Mouse (Mus musculus) regulatory T cell (primary cell): ENCODE data around the gene Ssc4d.

ENCODE experiments used
- in situ Hi-C: fragments of 300-600 bp; cut with MboI, MseI; formaldehyde crosslinking; loops from one replicate; pipeline ENCODE4 v1.15.1; 2025; ENCODE audit warnings: high pct_unique_total_duplicates

Ssc4d gene

DNA sequence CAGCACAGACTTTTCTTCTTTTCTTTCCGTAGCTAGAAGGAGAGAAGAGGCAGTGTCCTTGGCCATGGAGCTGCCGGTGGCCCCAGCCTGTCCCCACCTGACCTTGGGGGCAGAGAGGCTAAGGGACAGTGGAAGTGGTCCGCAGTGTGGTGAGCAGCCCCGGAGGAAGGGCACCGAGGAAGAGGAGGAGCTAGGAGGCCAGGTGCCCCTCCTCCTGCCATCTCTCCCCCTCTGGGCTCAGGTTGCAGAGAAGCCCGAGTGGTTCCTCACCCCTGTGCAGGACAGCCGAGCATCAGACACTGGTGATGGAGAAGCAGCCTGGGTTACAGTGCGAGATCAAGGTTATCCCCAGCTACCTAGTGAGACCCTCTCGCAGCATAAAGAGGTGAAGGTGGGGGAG is at the start of gene Ssc4d:
Ssc4d (minus strand) TSS at position 167 of the 400 bp plus-strand sequence.
- in situ Hi-C loops, result no loop called here

DNA sequence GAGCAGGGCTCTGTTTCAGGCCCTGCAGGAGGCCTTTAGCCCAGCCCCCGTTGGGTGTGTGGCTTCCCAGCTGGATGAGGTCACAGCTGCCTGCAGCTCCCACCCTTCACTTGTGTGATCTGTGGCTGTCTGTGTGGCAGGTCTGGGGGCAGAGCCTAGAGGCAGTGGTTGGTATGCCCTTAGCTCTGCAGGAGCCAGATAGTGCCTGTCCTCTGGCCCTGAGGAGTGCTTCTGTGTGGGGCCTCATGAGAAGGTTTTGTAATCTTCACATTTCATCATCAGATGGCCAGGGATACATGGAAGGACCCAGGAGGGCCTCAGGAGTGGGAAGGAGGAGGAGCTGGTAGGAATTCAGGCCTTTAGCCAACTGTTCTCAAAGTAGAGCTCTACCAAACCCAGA is 45.6 kb upstream of the Ssc4d start:
- in situ Hi-C loops, result no loop called here

DNA sequence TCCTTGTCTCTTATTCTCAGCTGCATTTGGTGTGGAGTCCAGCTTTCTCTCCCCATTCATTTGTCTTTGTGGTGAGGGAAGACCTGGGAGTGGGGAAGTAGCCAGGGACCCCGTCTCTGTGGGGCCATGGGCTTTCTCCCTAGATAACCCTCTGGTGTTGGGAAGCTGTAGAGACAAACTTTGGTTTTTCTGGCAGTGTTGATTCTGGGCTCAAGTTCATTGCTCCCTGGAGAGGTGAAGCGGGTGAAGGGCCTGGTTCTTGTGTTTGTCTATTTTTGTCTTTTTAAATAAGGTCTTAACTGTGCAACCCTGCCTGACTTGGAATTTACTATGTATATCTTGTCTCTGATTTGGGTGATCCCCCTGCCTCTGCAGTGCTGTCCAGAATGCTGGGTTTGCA is 44.4 kb upstream of the Ssc4d start:
- in situ Hi-C loops, result no loop called here

DNA sequence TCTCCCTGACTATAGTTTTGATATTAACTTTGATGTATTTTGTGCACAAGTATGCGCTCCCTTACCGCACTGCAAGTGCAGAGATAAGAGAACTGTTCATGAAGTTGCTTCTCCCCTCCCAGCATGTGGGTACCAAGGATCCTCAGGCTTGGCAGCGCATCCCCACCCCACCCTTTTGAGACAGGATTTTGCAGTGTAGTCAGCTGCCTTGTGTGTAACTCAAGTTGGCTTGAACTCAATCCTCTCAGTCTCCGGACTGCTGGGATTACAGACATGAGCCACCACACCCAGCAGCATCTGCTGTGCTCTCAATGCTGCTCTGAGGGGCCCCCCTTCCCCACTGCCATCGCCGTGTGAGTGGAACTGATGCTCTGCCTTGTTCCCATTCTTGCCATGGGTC is 42.9 kb upstream of the Ssc4d start:
- in situ Hi-C loops, result no loop called here

DNA sequence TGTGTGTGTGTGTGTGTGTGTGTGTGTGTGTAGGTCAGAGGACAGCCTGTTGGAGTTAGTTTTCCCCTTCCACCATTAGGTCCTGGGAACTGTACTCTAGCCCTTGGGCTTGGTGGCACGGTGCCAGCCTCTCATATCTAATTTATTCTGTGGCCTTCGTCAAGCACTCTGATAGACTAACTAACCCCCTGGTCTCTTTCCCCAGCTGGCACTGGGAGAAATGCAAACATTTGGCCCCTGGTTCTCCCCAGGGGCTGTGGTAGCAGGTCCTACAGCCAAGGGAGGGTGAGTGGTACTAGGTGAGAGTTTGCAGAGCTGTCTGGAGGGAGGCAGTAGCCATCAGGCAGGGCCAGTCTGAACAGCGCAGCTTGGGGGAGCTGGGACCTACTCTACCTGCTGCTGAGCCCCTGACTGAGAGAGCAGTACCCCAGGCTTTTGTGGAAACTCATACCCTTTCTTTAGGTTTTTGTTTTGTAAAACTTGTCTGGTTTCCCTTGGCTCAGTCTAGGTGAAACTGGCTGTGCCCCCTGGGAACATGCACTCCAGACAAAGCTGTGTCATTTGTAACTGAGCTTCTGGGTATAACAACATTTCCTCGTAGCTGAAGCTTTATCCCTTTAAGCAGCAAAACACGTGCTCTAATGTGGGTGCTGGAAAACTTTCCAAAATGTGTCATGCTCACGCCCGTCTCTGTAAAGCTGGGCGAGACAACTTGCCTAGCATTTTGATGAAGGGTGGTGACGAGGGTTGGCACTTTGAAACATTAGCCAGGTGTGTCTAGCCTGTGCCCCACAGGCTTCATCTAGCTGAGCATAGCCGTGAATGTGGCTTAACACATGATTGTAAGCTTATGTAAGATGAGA is 41.9 kb upstream of the Ssc4d start:
- in situ Hi-C loops, result no loop called here

DNA sequence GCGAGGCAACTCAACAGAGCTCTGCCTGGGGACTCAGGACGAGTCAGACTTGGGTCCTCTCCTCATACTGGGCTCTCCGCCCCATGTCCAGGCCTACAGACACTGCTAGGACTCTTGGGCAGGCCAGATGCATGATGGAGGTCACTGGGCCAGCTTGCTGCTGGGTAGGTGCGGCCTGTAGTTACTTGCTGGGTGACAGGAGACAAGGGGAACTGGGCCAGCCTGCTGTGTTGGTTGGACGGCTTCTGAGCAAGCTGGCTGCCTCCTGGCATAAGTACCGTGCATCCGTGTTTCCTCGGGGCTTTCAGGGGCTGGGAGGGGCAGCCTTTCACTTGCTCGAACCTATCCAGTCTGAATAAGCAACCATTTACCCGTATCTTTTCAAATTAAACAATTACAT is 41.3 kb upstream of the Ssc4d start:
- in situ Hi-C loops, result no loop called here

DNA sequence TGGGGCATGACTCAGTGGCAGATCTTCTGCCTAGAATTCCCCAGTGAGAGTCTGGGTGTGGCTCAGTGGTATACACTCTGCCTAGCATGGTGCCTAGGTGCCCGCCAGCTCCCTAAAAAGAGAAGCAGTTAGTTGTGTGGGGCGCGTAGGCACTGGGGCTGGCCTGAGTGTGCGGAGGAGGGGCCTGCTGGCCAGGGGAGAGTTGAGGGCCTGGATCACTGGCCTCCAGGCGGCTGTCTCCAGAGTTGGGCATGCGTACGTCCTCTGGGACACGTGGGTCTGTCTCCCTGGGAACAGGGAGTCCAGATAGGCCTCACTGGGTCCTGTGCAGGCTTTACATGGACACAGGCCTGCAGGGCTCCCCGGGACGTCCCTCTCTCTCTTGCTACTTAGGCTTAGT is 40.5 kb upstream of the Ssc4d start:
- in situ Hi-C loops, result no loop called here

DNA sequence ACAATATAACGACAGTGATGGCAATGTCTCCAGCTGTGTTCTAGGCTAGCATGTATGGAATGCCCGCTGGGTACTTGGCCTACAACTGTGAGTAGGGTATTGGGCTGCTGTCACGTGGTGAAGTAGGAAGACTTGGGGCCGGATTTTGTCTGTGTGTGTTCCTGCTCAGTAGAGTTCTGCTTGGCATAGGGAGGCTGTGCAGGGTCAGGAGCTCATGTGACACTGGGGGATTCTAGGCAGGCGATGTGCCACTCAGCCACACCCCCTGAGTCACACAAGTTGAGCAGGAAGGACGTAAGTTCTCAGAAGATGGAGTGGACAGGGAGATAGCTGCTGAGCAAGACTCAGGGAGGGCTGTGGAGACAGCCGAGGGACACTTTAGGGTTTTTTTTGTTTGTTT is 33.4 kb upstream of the Ssc4d start:
- in situ Hi-C loops, result no loop called here

DNA sequence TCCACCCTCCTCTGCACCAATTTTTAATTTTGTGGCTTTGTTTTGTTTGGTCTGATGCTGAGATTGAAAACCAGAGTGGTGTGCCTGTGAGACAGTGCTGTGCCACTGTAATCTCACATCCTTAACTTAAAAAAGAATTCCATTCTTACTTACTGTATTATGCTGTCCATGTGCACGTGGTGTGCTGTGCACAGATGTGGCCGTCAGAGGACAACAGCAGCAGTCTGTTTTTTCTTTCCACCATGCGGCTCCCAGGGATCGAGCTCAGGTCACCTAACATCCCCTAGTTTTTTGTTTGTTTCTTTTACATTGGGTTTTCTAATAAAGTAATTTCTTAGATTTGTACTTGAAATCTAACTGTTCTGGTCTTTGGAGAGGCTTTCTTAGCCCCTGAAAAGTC is 30.2 kb upstream of the Ssc4d start:
- in situ Hi-C loops, result no loop called here

DNA sequence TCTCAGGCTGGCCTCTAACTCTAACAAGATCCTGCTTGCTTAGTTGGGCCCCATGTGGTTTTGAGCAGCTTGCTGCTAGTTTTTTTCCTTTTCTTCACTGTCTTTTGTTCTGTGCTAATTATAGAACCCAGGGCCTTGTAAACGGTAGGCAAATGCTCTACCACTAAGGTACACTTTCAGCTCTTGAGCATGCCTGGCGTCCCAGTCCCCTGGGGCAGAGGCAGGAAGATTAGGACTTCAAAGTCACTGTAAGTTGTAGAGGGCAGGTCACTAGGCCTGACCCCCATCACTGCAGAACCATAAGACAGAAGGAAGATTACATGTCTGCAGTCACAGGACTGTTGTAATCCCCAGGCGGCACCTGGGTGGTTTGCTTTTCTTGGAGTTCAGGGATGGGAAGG is 28.4 kb upstream of the Ssc4d start:
- in situ Hi-C loops, result no loop called here

DNA sequence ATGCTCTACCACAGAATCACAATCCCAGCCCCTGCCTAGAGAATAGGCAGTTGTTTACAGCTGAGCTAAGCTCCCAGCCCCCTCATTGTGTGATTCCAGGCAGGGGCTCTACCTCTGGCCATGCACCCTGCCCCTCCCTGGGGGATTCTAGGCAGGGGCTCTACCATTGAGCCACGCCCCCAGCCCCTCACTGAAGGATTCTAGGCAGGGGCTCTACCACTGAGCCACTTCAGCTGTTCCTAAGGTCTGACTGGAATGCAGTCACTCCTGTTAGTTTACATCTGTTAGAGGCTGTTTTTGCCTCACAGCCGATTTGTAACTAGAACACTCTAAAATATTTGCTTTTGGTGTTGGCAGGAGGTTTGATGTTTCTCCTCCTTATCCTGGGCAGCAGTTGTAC is 28.0 kb upstream of the Ssc4d start:
- in situ Hi-C loops, result no loop called here

DNA sequence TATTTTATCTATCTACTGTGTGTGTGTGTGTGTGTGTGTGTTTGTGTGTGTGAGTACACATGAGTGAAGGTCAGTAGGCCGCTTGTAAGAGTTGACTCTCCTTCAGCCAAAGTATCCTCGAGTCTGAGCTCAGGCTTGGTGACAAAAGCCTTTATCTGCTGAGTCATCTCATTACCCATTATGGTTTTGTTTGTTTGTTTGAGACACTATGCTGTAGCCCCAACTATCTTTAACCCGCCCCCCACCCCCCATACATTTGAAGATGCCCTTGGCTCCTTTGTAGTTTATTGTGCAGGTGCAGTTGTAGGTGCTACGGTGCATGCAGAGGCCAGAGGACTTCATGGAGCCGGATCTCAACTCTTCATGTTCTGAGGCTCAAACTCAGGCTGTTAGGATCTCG is 26.9 kb upstream of the Ssc4d start:
- in situ Hi-C loops, result no loop called here

DNA sequence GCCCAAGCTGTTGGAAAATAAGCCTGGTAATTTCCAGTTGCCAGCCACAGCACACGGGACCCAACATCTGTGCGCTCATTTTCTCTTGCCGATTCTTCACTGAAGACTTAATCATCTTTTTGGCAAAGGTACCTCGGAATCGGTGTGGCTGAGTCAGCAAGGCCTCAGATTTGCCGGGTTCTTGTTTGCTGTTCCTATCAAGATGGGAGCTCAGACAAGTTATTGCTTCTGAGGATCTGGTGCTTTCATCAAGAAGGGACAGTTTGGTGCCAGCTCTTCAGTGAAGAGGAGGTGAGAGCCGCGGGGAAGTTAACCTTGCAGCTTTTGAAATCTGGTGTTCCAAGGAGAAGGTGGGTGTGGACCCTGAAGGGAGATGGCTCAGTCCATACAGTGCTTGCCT is 21.8 kb upstream of the Ssc4d start:
- in situ Hi-C loops, result loop anchor here (10.0 kb wide), 1 partner anchor 971 kb away; the partner anchor contains the start of gene Stx1a

DNA sequence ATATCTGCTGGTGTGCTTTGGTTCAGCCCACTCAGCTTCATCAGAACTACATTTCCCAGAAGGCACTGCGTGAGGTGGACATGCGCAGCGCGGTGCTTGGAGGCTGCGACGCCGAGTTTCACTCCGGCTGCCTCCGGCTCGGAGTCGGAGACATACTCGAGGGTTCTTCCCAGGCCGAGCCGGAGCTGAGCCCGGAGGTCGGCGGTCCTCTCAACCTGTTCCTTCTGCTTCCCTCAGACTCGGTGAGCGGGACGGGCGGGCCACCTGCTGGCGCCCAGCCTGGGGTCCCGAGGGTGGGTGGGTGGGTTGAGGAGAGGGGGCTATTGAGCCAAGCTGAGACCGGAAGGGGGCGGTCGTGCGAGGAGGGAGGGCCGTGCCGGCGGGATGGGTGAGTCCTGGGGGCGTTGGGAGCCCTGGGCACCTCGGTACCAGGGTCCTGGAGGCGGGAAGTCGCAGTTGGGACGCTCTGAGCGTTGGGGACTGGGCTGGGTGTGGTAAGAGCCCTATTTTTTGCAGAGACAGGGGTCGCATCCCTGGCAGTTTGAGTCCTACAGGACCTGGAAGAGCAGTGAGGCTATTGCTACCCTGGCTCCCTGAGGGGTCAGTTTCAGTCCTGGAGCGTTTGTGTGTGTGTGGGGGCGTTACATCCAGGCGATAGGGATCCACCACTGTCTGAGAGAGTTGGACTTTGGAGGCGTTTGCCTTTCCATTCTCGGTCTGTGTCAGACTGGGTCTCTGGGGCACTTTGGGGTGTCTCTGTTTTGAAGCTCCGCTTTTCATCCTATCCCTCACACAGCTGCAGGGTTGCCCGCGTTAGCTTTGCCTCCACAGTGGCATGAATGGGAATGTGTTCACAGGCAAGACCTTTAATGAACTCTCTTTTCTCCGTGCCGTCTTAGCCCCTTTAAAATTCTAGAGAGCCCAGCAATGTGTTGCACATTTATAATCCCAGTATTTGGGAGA is 20.7 kb upstream of the Ssc4d start, which contains the start of gene Dtx2:
Dtx2 (plus strand) TSS at position 76 of the 963 bp plus-strand sequence.
- in situ Hi-C loops, result loop anchor here (5.0 to 10.0 kb wide), 2 partner anchors 38 to 970 kb away; partner anchors contain the start of gene Stx1a

DNA sequence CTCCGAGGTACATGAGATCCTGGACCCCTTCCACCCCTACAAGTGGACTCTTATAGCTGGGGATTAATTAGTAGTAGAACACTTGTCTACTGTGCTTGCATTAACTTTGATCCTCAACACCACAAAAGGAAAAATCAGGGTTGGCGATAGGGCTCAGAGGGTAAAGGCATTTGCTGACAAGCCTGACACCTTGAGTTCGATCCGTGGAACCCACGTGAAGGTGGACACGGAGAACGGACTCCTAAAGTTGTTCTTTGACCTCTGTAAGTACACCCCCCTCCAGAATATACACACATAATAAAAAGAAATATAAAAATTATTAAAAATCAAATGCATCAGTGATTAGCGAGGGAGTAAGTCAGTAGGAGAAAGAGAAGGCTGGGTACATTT is 20.0 kb upstream of the Ssc4d start:
- in situ Hi-C loops, result loop anchor here (5.0 to 10.0 kb wide), 2 partner anchors 37 to 970 kb away; partner anchors contain the start of gene Stx1a

DNA sequence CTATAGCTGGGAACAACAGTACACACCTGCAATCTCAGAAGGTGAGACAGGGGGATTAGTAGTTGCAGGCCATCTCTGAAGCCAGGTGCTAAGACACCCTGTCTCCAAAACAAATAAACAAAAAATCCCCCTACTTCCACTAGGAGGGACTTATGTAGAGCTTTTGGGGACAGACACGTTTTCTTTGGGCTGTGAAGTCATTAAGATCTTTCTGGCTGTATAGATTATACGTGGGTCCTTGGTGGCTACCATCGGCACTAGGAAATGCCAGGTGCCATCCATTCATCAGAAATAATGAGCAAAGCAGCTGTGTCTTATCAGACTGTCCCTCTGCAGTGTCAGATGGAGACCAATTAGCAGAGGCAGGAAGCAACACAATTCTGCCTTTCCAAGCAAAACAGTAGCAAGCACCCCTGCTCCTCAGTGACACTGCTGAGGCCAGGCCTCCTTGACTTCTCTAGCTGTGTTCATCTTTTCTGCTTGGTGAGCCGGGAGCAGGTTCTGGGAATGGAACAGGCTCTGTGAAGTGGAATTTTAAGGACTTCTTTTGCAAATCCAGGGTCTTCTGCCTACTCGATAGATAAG is 19.1 kb upstream of the Ssc4d start:
- in situ Hi-C loops, result loop anchor here (5.0 to 10.0 kb wide), 2 partner anchors 36 to 969 kb away; partner anchors contain the start of gene Stx1a

DNA sequence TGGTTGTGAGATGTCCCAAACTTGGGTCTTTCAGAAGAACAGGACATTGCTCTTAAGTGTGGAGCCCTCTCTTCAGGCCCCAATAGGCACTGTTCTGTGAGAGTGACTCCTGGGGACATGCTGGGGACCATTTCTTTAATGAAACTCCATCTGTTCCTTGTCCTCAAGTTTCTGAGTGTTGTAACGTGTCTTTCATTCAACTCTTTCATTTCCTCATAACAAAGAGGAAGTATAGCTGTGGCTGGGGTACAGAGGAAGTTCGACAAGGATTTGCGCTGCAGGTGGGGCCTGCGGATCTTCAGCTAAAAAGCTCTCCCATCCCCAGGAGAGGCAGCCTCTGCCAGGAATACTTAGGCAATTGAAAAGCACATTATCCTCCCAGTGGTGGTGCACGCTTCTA is 16.3 kb upstream of the Ssc4d start:
- in situ Hi-C loops, result loop anchor here (5.0 to 10.0 kb wide), 2 partner anchors 33 to 966 kb away; partner anchors contain the start of gene Stx1a

DNA sequence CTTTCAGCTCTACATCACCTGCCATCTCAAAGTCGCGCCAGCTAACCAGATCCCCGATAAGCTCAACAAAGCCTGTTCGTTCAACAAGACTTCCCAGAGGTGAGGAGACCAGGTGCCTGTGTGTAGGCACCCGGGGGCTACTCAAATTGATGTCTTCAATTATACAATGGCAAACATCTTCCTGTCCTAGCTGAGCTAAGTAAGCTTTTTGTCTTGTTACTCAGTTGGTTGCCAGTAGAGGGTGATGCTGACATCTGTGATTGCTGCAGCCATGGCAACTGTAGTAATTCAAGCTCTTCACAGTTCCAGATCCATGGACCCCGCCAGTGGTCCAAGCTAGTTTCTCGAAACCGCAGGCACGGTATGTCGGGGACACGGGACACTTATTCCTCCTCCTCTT is 12.9 kb upstream of the Ssc4d start:
- in situ Hi-C loops, result no loop called here

DNA sequence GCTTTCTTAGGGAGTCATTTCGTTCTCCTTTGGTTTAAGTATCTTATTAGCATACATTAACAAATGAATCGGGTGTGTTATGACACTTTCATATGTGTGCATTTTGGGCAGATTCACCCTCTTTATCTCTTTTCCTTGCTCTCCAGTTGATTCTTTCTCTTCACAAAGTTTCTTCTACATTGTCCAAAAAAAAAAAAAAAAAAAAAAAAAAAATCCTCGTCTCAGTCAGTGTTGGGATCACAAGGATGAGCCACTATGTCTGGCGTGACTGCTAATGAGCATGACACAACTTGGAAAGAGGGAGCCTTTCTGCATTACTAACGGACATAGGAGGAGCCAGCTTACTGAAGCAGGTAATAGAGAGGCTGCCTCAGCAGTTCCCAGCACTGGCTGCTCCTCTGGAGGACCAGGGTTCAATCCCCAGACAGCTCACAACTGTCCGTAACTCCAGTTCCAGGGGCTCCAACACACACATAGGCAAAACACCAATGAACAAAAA is 10.3 kb upstream of the Ssc4d start:
- in situ Hi-C loops, result no loop called here

DNA sequence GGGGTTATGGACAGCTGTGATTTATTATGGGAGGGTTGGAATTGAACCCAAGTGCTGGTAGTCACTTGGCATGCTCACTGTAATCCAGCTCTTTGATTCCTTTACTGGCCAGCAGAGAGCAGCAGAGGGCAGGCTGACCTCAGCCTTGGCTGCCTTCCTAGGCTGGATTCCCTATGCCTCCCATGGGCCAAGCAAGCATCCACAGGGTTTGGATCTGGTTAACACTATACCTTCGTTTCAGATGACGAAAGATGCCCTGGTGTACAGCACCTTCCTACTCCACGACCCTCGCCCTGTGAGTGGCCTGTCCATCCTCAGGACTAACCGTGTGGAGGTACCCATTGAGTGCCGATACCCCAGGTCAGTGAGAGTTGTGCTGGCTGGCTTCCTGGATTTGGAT is 8.1 kb upstream of the Ssc4d start:
- in situ Hi-C loops, result no loop called here

DNA sequence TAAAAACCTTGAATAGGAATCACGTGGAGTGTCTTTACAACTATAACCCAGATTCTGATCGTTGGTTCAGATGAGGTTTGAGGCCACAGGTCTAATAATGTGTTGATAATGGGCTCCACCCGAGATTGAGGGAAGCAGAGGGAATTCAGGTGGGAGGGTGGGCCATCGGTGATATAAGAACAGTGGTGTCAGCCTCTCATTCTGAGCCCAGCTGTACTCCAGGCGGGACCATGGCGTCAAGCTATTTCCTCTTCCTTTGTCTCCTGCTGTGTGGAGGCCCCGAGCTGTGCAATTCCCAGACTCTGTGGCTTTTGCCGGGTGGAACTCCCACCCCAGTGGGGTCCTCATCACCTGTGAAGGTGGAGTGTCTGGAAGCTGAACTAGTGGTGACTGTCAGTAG is 5.6 kb upstream of the Ssc4d start, which contains the start of gene Zp3:
Zp3 (plus strand) TSS at position 196 of the 400 bp plus-strand sequence.
- in situ Hi-C loops, result loop anchor here (5.0 kb wide), 1 partner anchor 77 kb away; no protein-coding TSS in a partner anchor
